Mouse (Mus musculus): ENCODE measurements at regions not wholly inside any gene's neighbourhood (a gene's known extent, or its start where the extent isn't known, plus 50 kb on each side); places are given as distances from the start of the nearest gene placed in this dataset.

DNA sequence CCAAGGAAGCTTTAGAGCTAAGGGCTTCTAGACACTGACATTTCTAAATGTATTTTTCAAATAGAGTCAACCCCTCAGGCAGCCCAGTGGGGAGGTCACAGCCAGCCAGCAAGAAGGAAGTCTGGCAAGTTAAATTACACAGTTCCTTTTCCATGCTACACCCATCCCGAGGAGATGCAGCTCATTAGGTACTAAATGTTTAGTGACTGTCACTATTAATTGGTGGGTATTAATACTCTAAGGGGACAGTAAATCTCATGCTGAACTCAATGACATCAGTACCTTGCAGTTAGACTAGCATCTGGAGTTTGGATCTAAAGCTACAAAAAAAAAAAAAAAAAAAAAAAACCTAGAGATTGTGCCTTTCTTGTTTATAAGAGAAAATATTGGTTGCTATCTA, 222.6 kb downstream of the Lrrn1 start:
- no peak overlapping the region for H3K27ac ChIP-seq (replicated peaks; ENCODE audit: low read depth, low read length)
- no peak overlapping the region for H3K9ac ChIP-seq (ENCODE audit: low read length)
- ATAC-seq (ENCODE audit: insufficient number of reproducible peaks, low FRiP score, low TSS enrichment, low read depth) = no peak
- H3K27me3 ChIP-seq (ENCODE audit: control insufficient read depth, insufficient read depth, low read length) = no peaks in the 10 kb centered on the region
- H3K36me3 ChIP-seq (ENCODE audit: control insufficient read depth, insufficient read depth, low read length) = no peaks in the 10 kb centered on the region
- no peak for DNase-seq (ENCODE audit: low spot score)
- no peaks in the 10 kb centered on the region for H3K9me3 ChIP-seq (ENCODE audit: control insufficient read depth, low read length)
- no peak overlapping the region for H3K4me2 ChIP-seq (ENCODE audit: low read depth, severe bottlenecking)
- H3K4me3 ChIP-seq (ENCODE audit: low read depth, low read length) = no peak overlapping the region
- H3K4me1 ChIP-seq (ENCODE audit: control insufficient read depth, insufficient read depth, low read length) = no peaks in the 10 kb centered on the region
- 52% methylated on average over 1 of the region's 1 CpGs for WGBS

DNA sequence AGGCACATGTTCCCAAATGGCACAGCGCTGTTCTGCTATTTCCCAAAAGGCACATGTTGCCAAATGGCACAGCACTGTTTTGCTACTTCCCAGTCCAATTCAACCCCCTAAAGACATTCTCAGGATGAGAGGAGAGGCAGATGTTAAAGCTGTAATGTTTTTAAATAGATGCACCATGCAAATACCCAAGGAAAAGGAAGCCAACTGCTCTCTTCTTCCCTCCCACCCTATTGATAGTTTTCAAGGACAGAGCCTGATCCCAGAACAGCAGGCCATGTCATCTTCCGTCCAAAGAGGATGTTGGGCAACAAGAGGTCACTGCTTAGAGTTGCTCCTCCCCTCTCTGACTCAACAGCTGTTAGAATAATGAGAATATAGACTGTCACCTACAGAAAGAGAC, 225.6 kb downstream of the Lrrn1 start:
- Histone ChIP-seq H3K4me3 (ENCODE audit: low read depth, low read length) (no peak overlapping the region), H3K27ac (replicated peaks; ENCODE audit: low read depth, low read length) (no peak overlapping the region), H3K4me1 (ENCODE audit: control insufficient read depth, insufficient read depth, low read length) (no peaks in the 10 kb centered on the region), H3K4me2 (ENCODE audit: low read depth, severe bottlenecking) (no peak overlapping the region), H3K27me3 (ENCODE audit: control insufficient read depth, insufficient read depth, low read length) (no peaks in the 10 kb centered on the region), H3K36me3 (ENCODE audit: control insufficient read depth, insufficient read depth, low read length) (no peaks in the 10 kb centered on the region), H3K9me3 (ENCODE audit: control insufficient read depth, low read length) (no peaks in the 10 kb centered on the region), H3K9ac (ENCODE audit: low read length) (no peak overlapping the region)
- ATAC-seq (ENCODE audit: insufficient number of reproducible peaks, low FRiP score, low TSS enrichment, low read depth) (no peak), DNase-seq (ENCODE audit: low spot score) (no peak)
- 83% methylated on average over 2 of the region's 2 CpGs for WGBS

DNA sequence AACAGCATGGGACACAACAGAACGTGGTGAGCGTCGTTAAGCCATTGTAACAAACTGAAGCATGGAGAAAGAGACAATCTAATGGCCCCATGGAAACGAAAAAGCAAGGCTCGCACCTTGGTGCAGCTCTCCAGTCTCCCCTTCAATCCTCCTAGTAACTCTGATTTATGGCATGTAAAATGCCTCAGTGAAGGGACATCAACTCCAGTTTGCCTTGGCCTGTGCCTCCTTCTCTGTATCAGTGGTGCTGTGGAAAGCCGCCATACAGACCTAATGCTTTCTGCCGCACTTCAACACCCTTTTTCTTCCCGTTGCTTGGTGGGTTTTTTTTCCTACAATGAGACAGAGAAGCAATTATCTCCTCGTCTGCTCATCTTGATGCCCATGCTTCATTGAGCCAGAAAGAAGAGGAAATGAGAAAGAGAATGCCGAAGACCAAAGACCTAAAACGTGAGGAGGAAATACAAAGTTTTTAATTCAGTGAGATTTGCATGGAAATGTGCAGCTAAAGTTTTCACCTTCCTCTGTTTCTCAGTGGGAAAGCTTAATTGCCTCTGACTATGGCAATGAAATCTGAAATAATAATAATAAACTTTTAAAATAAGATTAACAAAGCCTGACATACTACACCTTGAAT, 241.4 kb downstream of the Lrrn1 start:
- no peaks in the 10 kb centered on the region for H3K4me1 ChIP-seq (ENCODE audit: control insufficient read depth, insufficient read depth, low read length)
- no peak overlapping the region for H3K27ac ChIP-seq (replicated peaks; ENCODE audit: low read depth, low read length)
- H3K9me3 ChIP-seq (ENCODE audit: control insufficient read depth, low read length) = no peaks in the 10 kb centered on the region
- H3K27me3 ChIP-seq (ENCODE audit: control insufficient read depth, insufficient read depth, low read length) = no peaks in the 10 kb centered on the region
- WGBS = 71% methylated on average over 11 of the region's 11 CpGs
- no peak overlapping the region for H3K9ac ChIP-seq (ENCODE audit: low read length)
- DNase-seq (ENCODE audit: low spot score) (no peak), ATAC-seq (ENCODE audit: insufficient number of reproducible peaks, low FRiP score, low TSS enrichment, low read depth) (no peak)
- no peak overlapping the region for H3K4me2 ChIP-seq (ENCODE audit: low read depth, severe bottlenecking)
- H3K36me3 ChIP-seq (ENCODE audit: control insufficient read depth, insufficient read depth, low read length) = no peaks in the 10 kb centered on the region
- no peak overlapping the region for H3K4me3 ChIP-seq (ENCODE audit: low read depth, low read length)

DNA sequence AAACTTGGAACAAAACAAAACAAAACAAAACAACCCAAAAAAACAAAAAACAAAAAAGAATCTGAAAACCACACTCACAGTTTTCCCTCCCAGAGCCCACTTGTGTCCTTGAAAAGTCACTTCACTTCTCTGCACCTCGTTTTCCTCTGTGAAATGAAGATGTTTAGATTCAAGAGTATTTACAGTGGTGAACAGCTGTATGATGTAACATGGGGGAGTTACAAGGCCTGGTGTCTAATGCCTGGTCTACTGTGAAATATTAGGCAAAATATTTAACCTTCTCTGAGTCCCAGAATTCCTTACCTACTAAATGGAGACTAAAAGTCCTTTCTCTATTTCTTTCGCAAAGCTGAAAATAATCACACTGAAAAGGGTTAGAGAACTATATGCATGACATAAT, 255.4 kb downstream of the Lrrn1 start:
- ATAC-seq (ENCODE audit: insufficient number of reproducible peaks, low FRiP score, low TSS enrichment, low read depth) = no peak
- no peaks in the 10 kb centered on the region for H3K4me1 ChIP-seq (ENCODE audit: control insufficient read depth, insufficient read depth, low read length)
- WGBS = 76% methylated on average over 2 of the region's 2 CpGs
- H3K36me3 ChIP-seq (ENCODE audit: control insufficient read depth, insufficient read depth, low read length) = no peaks in the 10 kb centered on the region
- no peak overlapping the region for H3K9ac ChIP-seq (ENCODE audit: low read length)
- no peak overlapping the region for H3K27ac ChIP-seq (replicated peaks; ENCODE audit: low read depth, low read length)
- H3K4me3 ChIP-seq (ENCODE audit: low read depth, low read length) = no peak overlapping the region
- H3K9me3 ChIP-seq (ENCODE audit: control insufficient read depth, low read length) = no peaks in the 10 kb centered on the region
- no peak for DNase-seq (ENCODE audit: low spot score)
- no peaks in the 10 kb centered on the region for H3K27me3 ChIP-seq (ENCODE audit: control insufficient read depth, insufficient read depth, low read length)
- H3K4me2 ChIP-seq (ENCODE audit: low read depth, severe bottlenecking) = no peak overlapping the region

DNA sequence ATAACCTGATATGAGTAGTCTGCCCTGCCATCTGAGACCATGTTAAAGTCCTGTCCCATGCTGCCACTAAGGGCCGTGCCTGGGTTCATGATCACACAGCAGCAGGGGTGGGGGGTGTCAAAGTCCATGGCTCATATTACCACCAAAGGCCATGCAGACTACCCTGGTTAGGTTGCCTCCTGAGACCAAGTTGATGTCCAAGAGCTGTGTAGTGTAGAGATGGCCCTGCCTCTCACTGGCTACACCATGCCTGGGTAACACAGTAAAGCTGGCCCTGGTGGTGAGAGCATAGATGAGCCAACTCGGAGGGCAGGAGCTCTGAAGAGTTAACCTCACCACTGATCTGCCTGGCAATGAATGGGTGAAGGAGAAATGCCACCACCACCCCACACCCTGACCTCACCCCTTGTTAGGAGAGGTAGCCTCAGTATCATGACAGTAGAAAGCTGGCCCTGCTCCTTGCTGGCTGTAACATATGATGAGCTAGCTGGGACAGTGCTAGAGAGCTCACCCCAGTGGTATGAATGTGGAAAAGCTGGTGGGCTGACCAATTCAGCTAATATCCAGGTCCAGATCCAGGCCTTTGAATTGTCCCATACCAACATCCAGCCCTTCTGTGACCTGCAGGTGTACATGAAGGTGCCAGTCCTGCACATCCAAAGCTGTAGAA, 258.8 kb downstream of the Lrrn1 start:
- no peak overlapping the region for H3K4me2 ChIP-seq (ENCODE audit: low read depth, severe bottlenecking)
- H3K9me3 ChIP-seq (ENCODE audit: control insufficient read depth, low read length) = no peaks in the 10 kb centered on the region
- no peak overlapping the region for H3K27ac ChIP-seq (replicated peaks; ENCODE audit: low read depth, low read length)
- no peak overlapping the region for H3K9ac ChIP-seq (ENCODE audit: low read length)
- H3K4me3 ChIP-seq (ENCODE audit: low read depth, low read length) = no peak overlapping the region
- H3K27me3 ChIP-seq (ENCODE audit: control insufficient read depth, insufficient read depth, low read length) = no peaks in the 10 kb centered on the region
- H3K36me3 ChIP-seq (ENCODE audit: control insufficient read depth, insufficient read depth, low read length) = no peaks in the 10 kb centered on the region
- 79% methylated on average over 2 of the region's 2 CpGs for WGBS
- DNase-seq (ENCODE audit: low spot score) (no peak), ATAC-seq (ENCODE audit: insufficient number of reproducible peaks, low FRiP score, low TSS enrichment, low read depth) (no peak)
- H3K4me1 ChIP-seq (ENCODE audit: control insufficient read depth, insufficient read depth, low read length) = no peaks in the 10 kb centered on the region

DNA sequence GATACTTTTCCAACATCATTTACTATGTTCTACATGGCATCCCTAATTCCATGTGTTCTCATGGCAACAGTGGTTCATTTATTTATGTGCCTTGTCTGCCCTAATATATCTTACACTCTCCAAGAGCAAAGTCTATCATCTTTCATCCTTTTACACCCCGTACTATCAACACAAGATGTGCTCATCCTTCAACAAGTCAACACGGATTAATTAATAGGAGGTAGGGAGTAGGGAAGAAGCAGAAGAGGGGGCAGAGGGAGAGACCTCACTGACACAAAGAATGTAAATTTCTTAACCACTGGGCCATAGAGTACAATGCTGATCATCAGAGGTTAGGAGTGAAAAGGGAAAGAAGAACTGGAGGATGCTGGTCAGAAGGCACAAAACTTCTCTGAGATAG, 267.0 kb upstream of the Setmar start:
- ATAC-seq (ENCODE audit: insufficient number of reproducible peaks, low FRiP score, low TSS enrichment, low read depth) = no peak
- no peaks in the 10 kb centered on the region for H3K36me3 ChIP-seq (ENCODE audit: control insufficient read depth, insufficient read depth, low read length)
- H3K9me3 ChIP-seq (ENCODE audit: control insufficient read depth, low read length) = no peaks in the 10 kb centered on the region
- no peak overlapping the region for H3K9ac ChIP-seq (ENCODE audit: low read length)
- no peaks in the 10 kb centered on the region for H3K4me1 ChIP-seq (ENCODE audit: control insufficient read depth, insufficient read depth, low read length)
- H3K27ac ChIP-seq (replicated peaks; ENCODE audit: low read depth, low read length) = no peak overlapping the region
- no peak overlapping the region for H3K4me2 ChIP-seq (ENCODE audit: low read depth, severe bottlenecking)
- WGBS = 78% methylated on average over 2 of the region's 2 CpGs
- DNase-seq (ENCODE audit: low spot score) = no peak
- H3K27me3 ChIP-seq (ENCODE audit: control insufficient read depth, insufficient read depth, low read length) = no peaks in the 10 kb centered on the region
- no peak overlapping the region for H3K4me3 ChIP-seq (ENCODE audit: low read depth, low read length)

DNA sequence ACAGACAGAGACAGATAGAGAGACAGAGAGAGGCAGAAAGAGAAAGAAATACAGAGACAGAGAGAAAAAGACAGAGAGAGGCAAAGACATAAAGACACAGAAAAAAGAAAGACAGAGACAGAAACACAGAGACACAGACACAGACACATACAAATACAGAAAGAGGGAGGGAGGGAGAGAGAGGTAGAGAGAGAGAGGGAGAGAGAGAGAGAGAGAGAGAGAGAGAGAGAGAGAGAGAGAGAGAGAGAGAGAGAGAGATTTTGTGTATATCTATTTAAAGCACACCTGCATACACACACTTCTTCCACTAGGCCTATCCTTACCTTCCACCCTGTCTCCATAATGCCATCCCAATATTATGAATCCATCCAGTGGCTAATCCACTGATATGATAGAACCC, 261.8 kb upstream of the Setmar start:
- no peak overlapping the region for H3K27ac ChIP-seq (replicated peaks; ENCODE audit: low read depth, low read length)
- H3K27me3 ChIP-seq (ENCODE audit: control insufficient read depth, insufficient read depth, low read length) = no peaks in the 10 kb centered on the region
- no peak for ATAC-seq (ENCODE audit: insufficient number of reproducible peaks, low FRiP score, low TSS enrichment, low read depth)
- no peaks in the 10 kb centered on the region for H3K9me3 ChIP-seq (ENCODE audit: control insufficient read depth, low read length)
- H3K4me3 ChIP-seq (ENCODE audit: low read depth, low read length) = no peak overlapping the region
- no peaks in the 10 kb centered on the region for H3K36me3 ChIP-seq (ENCODE audit: control insufficient read depth, insufficient read depth, low read length)
- no peak for DNase-seq (ENCODE audit: low spot score)
- no peak overlapping the region for H3K9ac ChIP-seq (ENCODE audit: low read length)
- no peak overlapping the region for H3K4me2 ChIP-seq (ENCODE audit: low read depth, severe bottlenecking)
- H3K4me1 ChIP-seq (ENCODE audit: control insufficient read depth, insufficient read depth, low read length) = no peaks in the 10 kb centered on the region

Data from limb, embryonic 11.5 days (tissue).